In the genomic region with DNA sequence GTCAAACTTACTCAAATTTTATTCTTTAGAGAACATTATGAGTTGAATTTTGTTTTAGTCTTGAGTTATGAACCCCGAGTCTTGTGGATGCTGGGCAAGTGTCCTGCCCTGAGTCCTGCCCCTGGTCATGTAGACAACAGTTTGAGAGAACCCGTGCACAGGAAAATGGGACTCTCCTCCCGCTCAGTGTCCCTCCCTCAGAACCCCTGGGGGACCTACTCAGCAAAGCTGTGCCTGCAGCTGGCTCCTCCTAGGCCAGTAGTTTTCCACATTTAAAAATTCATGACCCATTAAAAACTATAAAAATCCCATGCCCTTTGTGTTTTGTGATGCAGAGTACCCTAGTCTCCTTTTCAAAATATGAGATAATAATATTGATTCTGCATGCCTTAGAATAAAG, we compare ENCODE assay signal across 29 mouse cellular contexts. TPM values are rescaled to one million over a fixed set of nuclear protein-coding genes. Genes with fewer than 3 reads are reported as not detected.
DNase-seq lines count a peak whose midpoint lies in the region; ATAC-seq and TF ChIP-seq lines count a peak whose summit lies in the region.
"Had no signal": no experiment of that assay in that cellular context is flagged by ENCODE, and none has a peak within 500 bp of the region (broad histone marks: within the 10 kb centered on the region; RNA-seq: fewer than 3 reads in every experiment).

No protein-coding gene starts in this region.

- H3K9ac ChIP-seq in forebrain, embryonic 12.5 days: peak overlapping the region; percentile 36; the same call in 1 of the 2 replicates
- no peak overlapping the region for H3K9ac ChIP-seq in forebrain, embryonic 15.5 days (replicated peaks)
- H3K9ac ChIP-seq in midbrain, embryonic 13.5 days (replicated peaks): peak overlapping the region; percentile 50
- no peak overlapping the region for H3K9ac ChIP-seq in midbrain, postnatal 0 days (replicated peaks; ENCODE audit: low read length, poor library complexity, severe bottlenecking)
- H3K9ac ChIP-seq in neural tube, embryonic 14.5 days (replicated peaks; ENCODE audit: low read depth, low read length): no peak overlapping the region
- H3K9ac ChIP-seq: embryonic facial prominence, embryonic 12.5 days; limb, embryonic 12.5 days; liver, embryonic 12.5 days; lung, embryonic 15.5 days had no signal

- H3K9me3 ChIP-seq in forebrain, embryonic 12.5 days: no peaks in the 10 kb centered on the region
- H3K9me3 ChIP-seq in forebrain, embryonic 15.5 days: no peaks in the 10 kb centered on the region
- no peaks in the 10 kb centered on the region for H3K9me3 ChIP-seq in midbrain, embryonic 13.5 days
- no peaks in the 10 kb centered on the region for H3K9me3 ChIP-seq in midbrain, postnatal 0 days (ENCODE audit: low read length)
- H3K9me3 ChIP-seq in neural tube, embryonic 14.5 days (ENCODE audit: control insufficient read depth, low read length): no peaks in the 10 kb centered on the region
- H3K9me3 ChIP-seq: embryonic facial prominence, embryonic 12.5 days; heart, embryonic 13.5 days; liver, embryonic 12.5 days; lung, embryonic 15.5 days had no signal

- peak overlapping the region; percentile 82 for H3K27ac ChIP-seq in forebrain, embryonic 12.5 days
- H3K27ac ChIP-seq in forebrain, embryonic 15.5 days (replicated peaks): no peak overlapping the region
- no peak overlapping the region for H3K27ac ChIP-seq in kidney, adult 2 months (ENCODE audit: insufficient read depth, low read depth, low read length)
- H3K27ac ChIP-seq in midbrain, embryonic 13.5 days: peak overlapping the region; percentile 81
- no peak overlapping the region for H3K27ac ChIP-seq in midbrain, postnatal 0 days (ENCODE audit: low read depth, low read length)
- peak overlapping the region; percentile 41; the same call in 1 of the 2 replicates for H3K27ac ChIP-seq in neural tube, embryonic 14.5 days (ENCODE audit: low read depth, low read length)
- H3K27ac ChIP-seq: heart, adult 2 months; limb, embryonic 12.5 days; liver, embryonic 12.5 days; lung, embryonic 15.5 days had no signal

- H3K27me3 ChIP-seq in forebrain, embryonic 12.5 days: no peaks in the 10 kb centered on the region
- H3K27me3 ChIP-seq in forebrain, embryonic 15.5 days: no peaks in the 10 kb centered on the region
- no peaks in the 10 kb centered on the region for H3K27me3 ChIP-seq in kidney, adult 2 months (replicated peaks; ENCODE audit: control insufficient read depth, insufficient read depth, low read length)
- no peaks in the 10 kb centered on the region for H3K27me3 ChIP-seq in midbrain, embryonic 13.5 days
- H3K27me3 ChIP-seq in midbrain, postnatal 0 days (ENCODE audit: insufficient read depth, low read length): no peaks in the 10 kb centered on the region
- H3K27me3 ChIP-seq in neural tube, embryonic 14.5 days (ENCODE audit: control insufficient read depth, insufficient read depth, low read length): no peaks in the 10 kb centered on the region
- H3K27me3 ChIP-seq: embryonic facial prominence, embryonic 12.5 days; heart, embryonic 13.5 days; lung, embryonic 15.5 days had no signal

- 55% methylated on average over 3 of the region's 3 CpGs for WGBS in forebrain, embryonic 12.5 days
- WGBS in forebrain, embryonic 15.5 days: 45% methylated on average over 3 of the region's 3 CpGs
- whole genome bisulfite sequencing in kidney, adult 2 months: 34% methylated on average over 3 of the region's 3 CpGs
- WGBS in midbrain, embryonic 13.5 days: 40% methylated on average over 3 of the region's 3 CpGs
- WGBS in midbrain, postnatal 0 days: 40% methylated on average over 3 of the region's 3 CpGs
- WGBS in neural tube, embryonic 14.5 days: 36% methylated on average over 3 of the region's 3 CpGs

- H3K4me3 ChIP-seq in forebrain, embryonic 12.5 days (replicated peaks): no peak overlapping the region
- no peak overlapping the region for H3K4me3 ChIP-seq in forebrain, embryonic 15.5 days
- no peak overlapping the region for H3K4me3 ChIP-seq in kidney, adult 2 months (ENCODE audit: insufficient read depth, low read depth, low read length)
- no peak overlapping the region for H3K4me3 ChIP-seq in midbrain, embryonic 13.5 days (replicated peaks)
- H3K4me3 ChIP-seq in midbrain, postnatal 0 days (ENCODE audit: low read depth, low read length): no peak overlapping the region
- H3K4me3 ChIP-seq in neural tube, embryonic 14.5 days (ENCODE audit: low read depth, low read length): no peak overlapping the region
- H3K4me3 ChIP-seq: embryonic facial prominence, embryonic 12.5 days; heart, adult 2 months; heart, embryonic 13.5 days; limb, embryonic 12.5 days; liver, embryonic 12.5 days; lung, embryonic 15.5 days; megakaryocyte, embryonic 14.5 days had no signal

- peak; percentile 56 for DNase-seq in kidney, adult 2 months
- no peak for DNase-seq in kidney, adult 9 months
- DNase-seq in midbrain, postnatal 0 days (ENCODE audit: low spot score): no peak
- DNase-seq: adrenal gland, postnatal 10 days; cerebellum, adult 18-20 months; cerebellum, postnatal 14 days; gastrocnemius, postnatal 14 days; kidney, adult 18-20 months; kidney, postnatal 10 days; lung, postnatal 36 days; thymus, adult 18-20 months; thymus, postnatal 36 days had no signal

- H3K36me3 ChIP-seq in forebrain, embryonic 12.5 days (replicated peaks): peaks cover 47% of the 10 kb centered on the region
- H3K36me3 ChIP-seq in forebrain, embryonic 15.5 days: peaks cover 9% of the 10 kb centered on the region
- H3K36me3 ChIP-seq in kidney, adult 2 months (ENCODE audit: control insufficient read depth, insufficient read depth, low read length): peaks cover 8% of the 10 kb centered on the region
- peaks cover 83% of the 10 kb centered on the region for H3K36me3 ChIP-seq in midbrain, embryonic 13.5 days
- peaks cover 37% of the 10 kb centered on the region for H3K36me3 ChIP-seq in midbrain, postnatal 0 days (ENCODE audit: insufficient read depth, low read length)
- H3K36me3 ChIP-seq in neural tube, embryonic 14.5 days (ENCODE audit: control insufficient read depth, insufficient read depth, low read length): peaks cover 8% of the 10 kb centered on the region; the same call in 1 of the 2 replicates
- H3K36me3 ChIP-seq: embryonic facial prominence, embryonic 12.5 days; limb, embryonic 12.5 days; lung, embryonic 15.5 days had no signal

- no peak overlapping the region for H3K4me2 ChIP-seq in forebrain, embryonic 12.5 days
- no peak overlapping the region for H3K4me2 ChIP-seq in forebrain, embryonic 15.5 days (replicated peaks)
- H3K4me2 ChIP-seq in midbrain, embryonic 13.5 days (replicated peaks): no peak overlapping the region
- no peak overlapping the region for H3K4me2 ChIP-seq in midbrain, postnatal 0 days (ENCODE audit: low read depth, low read length, poor library complexity, severe bottlenecking)
- no peak overlapping the region for H3K4me2 ChIP-seq in neural tube, embryonic 14.5 days (ENCODE audit: low read depth, low read length)
- H3K4me2 ChIP-seq: embryonic facial prominence, embryonic 12.5 days; heart, embryonic 13.5 days; limb, embryonic 12.5 days; lung, embryonic 15.5 days had no signal

- peaks cover 32% of the 10 kb centered on the region for H3K4me1 ChIP-seq in forebrain, embryonic 12.5 days
- peaks cover 15% of the 10 kb centered on the region for H3K4me1 ChIP-seq in forebrain, embryonic 15.5 days
- H3K4me1 ChIP-seq in kidney, adult 2 months (ENCODE audit: control insufficient read depth, insufficient read depth, low read length): peaks cover 32% of the 10 kb centered on the region
- peaks cover 56% of the 10 kb centered on the region for H3K4me1 ChIP-seq in midbrain, embryonic 13.5 days (replicated peaks)
- H3K4me1 ChIP-seq in midbrain, postnatal 0 days (ENCODE audit: insufficient read depth, low read length): no peaks in the 10 kb centered on the region
- H3K4me1 ChIP-seq in neural tube, embryonic 14.5 days (ENCODE audit: control insufficient read depth, insufficient read depth, low read length): peaks cover 17% of the 10 kb centered on the region
- H3K4me1 ChIP-seq: limb, embryonic 12.5 days had no signal

- ATAC-seq in forebrain, embryonic 12.5 days (ENCODE audit: low FRiP score): no peak
- ATAC-seq in forebrain, embryonic 15.5 days (replicated peaks): no peak
- ATAC-seq in midbrain, embryonic 13.5 days: no peak
- ATAC-seq in midbrain, postnatal 0 days (ENCODE audit: low FRiP score): no peak
- no peak for ATAC-seq in neural tube, embryonic 14.5 days (ENCODE audit: low read depth)

- no peak for TF ChIP-seq CTCF in kidney, adult 2 months (conservative IDR thresholded peaks at IDR 0.05; ENCODE audit: insufficient read depth, insufficient read length, low read depth, low read length)
- no peak for TF ChIP-seq CTCF in midbrain, postnatal 0 days (IDR thresholded peaks at IDR 0.05)

- TF ChIP-seq POLR2A in kidney, adult 2 months (IDR thresholded peaks at IDR 0.05; ENCODE audit: low read depth, low read length): no peak

RNA-seq across cellular contexts. Expression of a gene that starts 42.5 kb away (rescaled TPM):
- not detected in 2 replicates for polyA plus RNA-seq in forebrain, embryonic 12.5 days (2016; fragmentation: Nextera tagmentation; extraction: Ambion mirVana)
- polyA plus RNA-seq in forebrain, embryonic 15.5 days (2015; fragmentation: Nextera tagmentation; extraction: Ambion mirVana): 0.32 TPM in 1 of 2 replicates, not detected in the other
- polyA plus RNA-seq in kidney, adult 2 months (2012; rRNA removed): 18.1 and 18.9 TPM in 2 replicates
- polyA plus RNA-seq in midbrain, embryonic 13.5 days (2015; fragmentation: Nextera tagmentation; extraction: Ambion mirVana): not detected in 2 replicates
- not detected in 2 replicates for total RNA-seq in midbrain, postnatal 0 days (2014; rRNA removed)
- polyA plus RNA-seq in midbrain, postnatal 0 days (2015; fragmentation: Nextera tagmentation; extraction: Ambion mirVana): not detected in 2 replicates
- polyA plus RNA-seq in neural tube, embryonic 14.5 days (2014; fragmentation: Nextera tagmentation; extraction: Ambion mirVana): not detected in 2 replicates
- total RNA-seq: gastrocnemius, postnatal 14 days; heart, adult 2 months; heart, postnatal 25 days; layer of hippocampus, adult 8-10 months; layer of hippocampus, postnatal 36 days had no signal
- polyA plus RNA-seq: embryonic facial prominence, embryonic 12.5 days; forebrain, embryonic 14.5 days; limb, embryonic 12.5 days had no signal

RNA-seq across cellular contexts. Expression of a gene that starts 54.6 kb away (rescaled TPM):
- not detected in 2 replicates for polyA plus RNA-seq in forebrain, embryonic 12.5 days (2016; fragmentation: Nextera tagmentation; extraction: Ambion mirVana)
- polyA plus RNA-seq in forebrain, embryonic 15.5 days (2015; fragmentation: Nextera tagmentation; extraction: Ambion mirVana): not detected in 2 replicates
- not detected in 2 replicates for polyA plus RNA-seq in kidney, adult 2 months (2012; rRNA removed)
- not detected in 2 replicates for polyA plus RNA-seq in midbrain, embryonic 13.5 days (2015; fragmentation: Nextera tagmentation; extraction: Ambion mirVana)
- not detected in 2 replicates for total RNA-seq in midbrain, postnatal 0 days (2014; rRNA removed)
- 0.47 and 2.6 TPM in 2 replicates for polyA plus RNA-seq in midbrain, postnatal 0 days (2015; fragmentation: Nextera tagmentation; extraction: Ambion mirVana)
- not detected in 2 replicates for polyA plus RNA-seq in neural tube, embryonic 14.5 days (2014; fragmentation: Nextera tagmentation; extraction: Ambion mirVana)
- total RNA-seq: adrenal gland, postnatal 10 days; gastrocnemius, postnatal 14 days; heart, adult 2 months; heart, postnatal 25 days; layer of hippocampus, adult 8-10 months; layer of hippocampus, postnatal 36 days had no signal
- polyA plus RNA-seq: embryonic facial prominence, embryonic 12.5 days; forebrain, embryonic 14.5 days; heart, adult 2 months; heart, embryonic 13.5 days; limb, embryonic 12.5 days; liver, embryonic 12.5 days; small intestine, adult 2 months; stomach, embryonic 16.5 days had no signal

Comparison
In these comparisons a context has a peak if more than half of its experiments do, and no peak if none do; other contexts are left out.
1. H3K27ac ChIP-seq: peak in forebrain, embryonic 12.5 days (single experiment), midbrain, embryonic 13.5 days (single experiment) and neural tube, embryonic 14.5 days (single experiment); none in forebrain, embryonic 15.5 days (single experiment), kidney, adult 2 months (single experiment) and midbrain, postnatal 0 days (single experiment).
2. H3K9ac ChIP-seq: peak in forebrain, embryonic 12.5 days (single experiment) and midbrain, embryonic 13.5 days (single experiment); none in forebrain, embryonic 15.5 days (single experiment), midbrain, postnatal 0 days (single experiment) and neural tube, embryonic 14.5 days (single experiment).
3. RNA of a gene that starts 42.5 kb away (polyA plus RNA-seq): 18.1 to 18.9 TPM in kidney, adult 2 months; 0.32 TPM in forebrain, embryonic 15.5 days, not detected in forebrain, embryonic 12.5 days, not detected in midbrain, embryonic 13.5 days, not detected in midbrain, postnatal 0 days and not detected in neural tube, embryonic 14.5 days; every median in the first group is over 10 times any median in the second.